Mouse (Mus musculus): ENCODE results near the gene Rbm15b. TPM values are rescaled to one million over a fixed set of nuclear protein-coding genes. Genes with fewer than 3 reads are reported as not detected.

Gene Rbm15b
- total and polyA plus RNA-seq, 3 experiments = 3.9 to 14.3 (median 11.7) TPM

DNA sequence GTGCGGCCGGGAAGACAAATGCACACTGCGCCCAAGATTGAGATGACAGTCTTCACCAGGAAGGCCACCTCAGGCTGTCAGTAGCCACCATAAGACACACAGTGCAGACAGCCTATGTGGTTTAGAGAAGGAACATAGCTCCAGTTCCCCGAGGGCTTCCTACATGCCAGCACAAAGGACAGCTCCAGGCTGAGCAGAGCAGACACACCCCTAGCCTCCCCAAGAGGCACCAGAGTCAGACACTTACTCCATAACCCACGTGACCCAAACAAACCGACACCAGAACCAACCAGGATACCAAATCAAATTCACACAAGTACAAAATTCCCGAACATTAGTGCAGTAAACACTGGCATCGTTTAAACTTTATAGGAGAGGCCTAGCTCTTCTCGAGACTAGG is 2.1 kb upstream of the Rbm15b start:
- Histone ChIP-seq H3K79me2 (replicated peaks; ENCODE audit: control insufficient read depth, insufficient read depth, low read length) (no peaks in the 10 kb centered on the region), H3K36me3 (ENCODE audit: control insufficient read depth, insufficient read depth, low read length) (peaks cover 5% of the 10 kb centered on the region; the same call in 1 of the 2 replicates), H3K4me3 (no peak overlapping the region), H3K4me1 (ENCODE audit: control insufficient read depth, insufficient read depth, low read length) (peaks cover 11% of the 10 kb centered on the region), H3K27ac (no peak overlapping the region), H3K9ac (ENCODE audit: low read depth, low read length) (no peak overlapping the region), H3K27me3 (ENCODE audit: control insufficient read depth, insufficient read depth, low read length) (no peaks in the 10 kb centered on the region)
- intact Hi-C loops (cut with DNase I) = loop anchor here (5.0 kb wide), 1 partner anchor 202 kb away; the partner anchor contains the start of gene Tex264
- no peak for DNase-seq
- TF ChIP-seq CTCF (IDR thresholded peaks at IDR 0.05) (no peak), POLR2A (IDR thresholded peaks at IDR 0.05; ENCODE audit: insufficient read depth, low read depth, low read length) (no peak), EP300 (IDR thresholded peaks at IDR 0.05; ENCODE audit: insufficient read depth, low read depth, low read length) (no peak)
- WGBS = 75% methylated on average over 9 of the region's 9 CpGs

DNA sequence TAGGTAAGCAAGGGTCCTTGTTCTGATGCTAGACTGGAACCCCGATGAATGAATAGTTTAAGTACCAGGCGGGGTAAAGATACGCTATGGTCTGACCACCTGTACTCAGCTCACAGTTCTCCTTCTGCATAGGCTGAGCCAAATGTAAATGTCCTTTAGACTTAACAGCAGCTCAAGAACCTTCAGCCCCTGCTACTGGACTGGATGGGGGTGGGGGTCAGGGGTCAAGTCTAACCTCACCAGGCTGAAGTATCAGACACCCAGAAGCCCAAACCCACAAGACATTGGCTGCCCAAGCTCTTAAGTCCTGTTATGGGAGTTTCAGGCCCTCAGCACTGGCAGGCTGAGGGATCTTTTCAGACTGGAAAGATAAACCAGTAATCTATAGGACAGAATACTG is 1.1 kb upstream of the Rbm15b start:
- Histone ChIP-seq H3K4me1 (ENCODE audit: control insufficient read depth, insufficient read depth, low read length) (peaks cover 13% of the 10 kb centered on the region), H3K36me3 (ENCODE audit: control insufficient read depth, insufficient read depth, low read length) (peaks cover 7% of the 10 kb centered on the region; the same call in 1 of the 2 replicates), H3K27me3 (ENCODE audit: control insufficient read depth, insufficient read depth, low read length) (no peaks in the 10 kb centered on the region), H3K27ac (no peak overlapping the region), H3K79me2 (replicated peaks; ENCODE audit: control insufficient read depth, insufficient read depth, low read length) (0 out of 2 replicates have a peak, but pooled peaks cover 2% of the 10 kb centered on the region), H3K9ac (ENCODE audit: low read depth, low read length) (no peak overlapping the region), H3K4me3 (no peak overlapping the region)
- intact Hi-C loops (cut with DNase I) = loop anchor here (5.0 kb wide), 1 partner anchor 201 kb away; the partner anchor contains the start of gene Tex264
- TF ChIP-seq CTCF (IDR thresholded peaks at IDR 0.05) = no peak
- TF ChIP-seq EP300 (IDR thresholded peaks at IDR 0.05; ENCODE audit: insufficient read depth, low read depth, low read length) = no peak
- no peak for TF ChIP-seq POLR2A (IDR thresholded peaks at IDR 0.05; ENCODE audit: insufficient read depth, low read depth, low read length)
- 94% methylated on average over 3 of the region's 3 CpGs for WGBS
- DNase-seq = no peak

DNA sequence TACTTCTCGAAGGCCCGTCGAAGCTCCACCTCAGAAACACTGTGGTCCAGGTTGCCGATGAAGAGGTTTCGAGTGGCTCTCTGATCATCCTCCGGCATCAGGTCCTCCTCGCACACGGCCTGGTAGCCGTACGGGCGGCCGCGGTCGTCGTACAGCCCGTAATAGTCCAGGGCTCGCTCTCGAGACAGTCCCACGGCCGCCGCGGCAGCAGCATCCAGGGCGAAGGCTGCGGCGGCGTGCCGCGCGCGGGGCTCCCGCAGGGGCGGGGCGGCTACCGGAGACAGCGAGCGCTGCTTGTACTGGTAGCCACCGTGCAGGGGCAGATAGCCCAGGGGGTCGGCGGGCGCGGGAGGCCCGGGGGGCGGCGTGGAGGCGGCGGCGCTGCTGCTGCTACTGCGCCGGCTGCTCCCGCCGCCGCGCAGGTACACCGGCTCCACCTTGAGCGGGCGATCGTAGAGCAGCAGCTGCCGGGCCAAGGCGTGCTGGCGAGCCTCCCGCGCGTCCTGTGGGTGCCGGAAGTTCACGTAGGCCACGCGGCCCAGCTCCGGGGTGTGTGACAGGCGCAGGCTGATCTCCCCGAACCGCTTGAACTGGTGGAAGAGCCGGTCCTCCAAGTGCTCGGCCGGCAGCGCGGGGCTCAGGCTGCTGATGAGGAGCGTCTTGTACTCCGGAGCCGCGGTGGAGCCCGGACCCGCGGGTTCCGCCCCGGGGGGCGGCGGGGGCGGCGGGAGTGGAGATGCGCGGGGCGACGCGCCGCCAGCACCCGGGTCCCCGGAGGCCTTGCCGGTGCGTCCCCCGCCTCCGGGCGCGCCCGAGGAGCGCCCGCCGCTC is 1.1 kb downstream of the Rbm15b start:
- 2% methylated on average over 103 of the region's 107 CpGs for WGBS
- H3K79me2 ChIP-seq (replicated peaks; ENCODE audit: control insufficient read depth, insufficient read depth, low read length) = 0 out of 2 replicates have a peak, but pooled peaks cover 2% of the 10 kb centered on the region
- TF ChIP-seq POLR2A (IDR thresholded peaks at IDR 0.05; ENCODE audit: insufficient read depth, low read depth, low read length) (no peak), CTCF (IDR thresholded peaks at IDR 0.05) (no peak)
- H3K4me1 ChIP-seq (ENCODE audit: control insufficient read depth, insufficient read depth, low read length) = peaks cover 13% of the 10 kb centered on the region
- H3K4me3 ChIP-seq = peak overlapping the region; percentile 77
- peak overlapping the region; percentile 69 for H3K27ac ChIP-seq
- H3K9ac ChIP-seq (ENCODE audit: low read depth, low read length) = peak overlapping the region; percentile 95
- no peaks in the 10 kb centered on the region for H3K27me3 ChIP-seq (ENCODE audit: control insufficient read depth, insufficient read depth, low read length)
- peak; percentile 63 to 68 for DNase-seq
- H3K36me3 ChIP-seq (ENCODE audit: control insufficient read depth, insufficient read depth, low read length) = peaks cover 7% of the 10 kb centered on the region; the same call in 1 of the 2 replicates
- intact Hi-C loops (cut with DNase I) = loop anchor here (5.0 kb wide), 1 partner anchor 199 kb away; the partner anchor contains the start of gene Tex264

DNA sequence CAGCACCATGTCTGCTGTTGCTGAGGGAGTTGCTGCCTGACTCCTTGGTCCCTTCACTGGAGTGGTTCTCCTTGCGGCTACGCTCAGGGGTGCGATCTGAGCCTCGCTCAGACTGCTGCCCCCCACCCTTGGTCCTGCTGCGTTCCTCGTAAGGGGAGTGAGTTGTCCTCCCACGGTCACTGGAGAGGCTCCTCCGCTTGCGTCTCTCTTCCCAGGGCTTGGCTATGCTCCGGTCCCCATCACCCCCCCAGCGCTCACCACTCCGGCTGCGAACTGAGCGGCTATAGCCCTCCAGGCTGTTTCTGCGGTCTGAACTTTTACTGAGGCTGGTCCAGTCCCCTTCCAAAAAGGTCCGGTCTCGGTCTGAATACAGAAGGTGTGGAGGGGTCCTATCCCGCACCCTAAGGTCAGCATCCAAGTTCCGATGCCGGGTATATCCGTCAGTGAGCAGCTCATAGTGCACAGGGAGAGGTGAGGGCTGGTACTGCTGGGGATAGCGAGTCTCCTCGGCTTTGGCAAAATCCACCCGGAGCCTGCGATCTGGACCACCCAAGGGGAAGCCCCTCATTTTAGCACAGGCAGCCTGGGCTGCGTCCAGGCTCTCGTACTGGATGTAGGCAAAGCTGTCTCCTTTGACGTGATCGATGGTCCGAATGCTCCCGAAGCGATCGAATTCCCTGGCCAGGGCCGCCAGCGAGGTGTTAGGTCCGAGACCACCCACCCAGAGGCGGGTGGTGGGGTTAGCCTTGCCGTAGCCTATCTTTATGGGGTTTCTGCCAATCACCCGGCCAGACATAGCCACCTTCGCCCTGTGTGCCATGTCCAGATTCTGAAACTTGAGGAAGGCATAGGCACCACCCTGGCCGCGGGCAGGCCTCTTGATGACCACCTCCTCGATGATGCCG is 2.0 kb downstream of the Rbm15b start:
- Histone ChIP-seq H3K79me2 (replicated peaks; ENCODE audit: control insufficient read depth, insufficient read depth, low read length) (0 out of 2 replicates have a peak, but pooled peaks cover 2% of the 10 kb centered on the region), H3K9ac (ENCODE audit: low read depth, low read length) (peak overlapping the region; percentile 95), H3K4me1 (ENCODE audit: control insufficient read depth, insufficient read depth, low read length) (peaks cover 11% of the 10 kb centered on the region), H3K27ac (no peak overlapping the region), H3K36me3 (ENCODE audit: control insufficient read depth, insufficient read depth, low read length) (peaks cover 7% of the 10 kb centered on the region; the same call in 1 of the 2 replicates), H3K4me3 (peak overlapping the region; percentile 77), H3K27me3 (ENCODE audit: control insufficient read depth, insufficient read depth, low read length) (no peaks in the 10 kb centered on the region)
- DNase-seq = no peak
- intact Hi-C loops (cut with DNase I) = loop anchor here (5.0 kb wide), 1 partner anchor 198 kb away; the partner anchor contains the start of gene Tex264
- WGBS = 50% methylated on average over 44 of the region's 44 CpGs
- TF ChIP-seq POLR2A (IDR thresholded peaks at IDR 0.05; ENCODE audit: insufficient read depth, low read depth, low read length) (no peak), EP300 (IDR thresholded peaks at IDR 0.05; ENCODE audit: insufficient read depth, low read depth, low read length) (no peak), CTCF (IDR thresholded peaks at IDR 0.05) (no peak)

DNA sequence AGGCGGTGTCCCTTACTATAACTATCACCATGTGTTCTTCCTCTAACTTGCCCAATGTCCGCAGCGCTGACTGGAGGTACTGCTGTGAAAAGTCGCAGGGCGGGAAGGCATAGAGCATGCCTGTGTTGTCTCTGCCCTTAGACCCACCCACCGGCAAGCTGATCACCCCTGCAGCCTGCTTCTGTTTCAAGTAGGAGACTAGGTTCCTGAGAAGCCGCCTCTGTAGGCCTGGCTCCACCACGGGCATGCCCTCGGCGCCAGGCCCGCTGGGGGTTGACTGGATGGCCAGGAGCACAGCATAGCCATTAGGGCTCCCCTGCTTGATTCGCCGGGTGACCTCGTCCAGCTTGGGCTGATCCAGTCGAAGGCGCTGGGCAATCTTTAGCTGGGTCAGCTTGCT is 2.9 kb downstream of the Rbm15b start:
- Histone ChIP-seq H3K27ac (no peak overlapping the region), H3K27me3 (ENCODE audit: control insufficient read depth, insufficient read depth, low read length) (no peaks in the 10 kb centered on the region), H3K36me3 (ENCODE audit: control insufficient read depth, insufficient read depth, low read length) (peaks cover 3% of the 10 kb centered on the region; the same call in 1 of the 2 replicates), H3K4me3 (no peak overlapping the region), H3K9ac (ENCODE audit: low read depth, low read length) (peak overlapping the region; percentile 28; the same call in 1 of the 2 replicates), H3K79me2 (replicated peaks; ENCODE audit: control insufficient read depth, insufficient read depth, low read length) (0 out of 2 replicates have a peak, but pooled peaks cover 2% of the 10 kb centered on the region), H3K4me1 (ENCODE audit: control insufficient read depth, insufficient read depth, low read length) (peaks cover 11% of the 10 kb centered on the region)
- WGBS = 53% methylated on average over 16 of the region's 16 CpGs
- no peak for TF ChIP-seq POLR2A (IDR thresholded peaks at IDR 0.05; ENCODE audit: insufficient read depth, low read depth, low read length)
- TF ChIP-seq EP300 (IDR thresholded peaks at IDR 0.05; ENCODE audit: insufficient read depth, low read depth, low read length) = no peak
- no peak for TF ChIP-seq CTCF (IDR thresholded peaks at IDR 0.05)
- intact Hi-C loops (cut with DNase I) = no loop called here
- DNase-seq = no peak

All from heart, adult 2 months (tissue).